Mouse (Mus musculus): ENCODE results near the gene Eapp.

Eapp gene

DNA sequence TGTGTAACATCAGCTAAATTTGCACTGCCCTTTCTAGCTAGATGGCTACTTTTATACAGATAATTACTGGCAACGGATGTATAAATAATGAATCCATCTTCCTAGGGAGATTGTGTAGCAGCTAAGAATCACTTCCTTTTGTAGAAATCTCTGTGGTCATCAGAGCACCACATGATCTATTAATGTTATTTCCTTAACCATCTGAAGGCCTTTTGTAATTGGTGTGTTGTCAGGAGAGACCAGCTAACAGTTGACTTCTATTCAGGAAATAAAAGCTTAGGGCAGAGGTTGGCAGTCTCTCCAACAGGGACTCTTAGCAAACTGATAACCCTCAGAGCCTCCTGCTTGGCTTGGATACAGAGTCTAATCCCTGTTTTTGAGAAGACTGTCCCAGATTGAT is 58.7 kb downstream of the Eapp start:
- no peak for DNase-seq (ENCODE audit: low read depth)

DNA sequence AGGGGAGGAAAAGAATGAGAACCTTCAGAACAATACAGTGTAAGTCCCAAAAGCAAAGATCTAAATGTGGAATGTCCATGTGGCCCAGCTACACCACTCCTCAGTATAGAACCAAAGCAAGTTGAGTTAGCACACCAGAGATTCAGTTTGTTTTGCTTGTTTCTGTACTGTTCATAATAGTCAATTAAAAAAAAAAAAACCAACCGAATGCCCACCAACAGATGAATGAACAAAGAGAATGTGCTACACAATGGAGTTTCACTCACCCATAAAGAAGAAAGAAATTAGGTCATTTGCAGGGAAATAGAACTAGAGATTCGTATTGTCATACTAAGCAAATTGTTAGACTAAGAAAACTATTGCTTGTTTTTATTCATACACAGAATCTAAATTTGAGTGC is 63.6 kb downstream of the Eapp start:
- DNase-seq (ENCODE audit: low read depth), result no peak

- no peak for DNase-seq (ENCODE audit: low read depth)
These were observed 73.8 kb downstream of the Eapp start for GRCm38 (mm10) chr12:54621942-54622341.
